Mouse (Mus musculus): ENCODE results near the gene Vps26b. TPM values are rescaled to one million over a fixed set of nuclear protein-coding genes. Genes with fewer than 3 reads are reported as not detected.

Gene Vps26b
- polyA plus RNA-seq, 1 experiment from 2014 or later, result 34.0 TPM

GRCm38 (mm10) chr9:26985668-26986277, 44.1 kb downstream of the Vps26b start:
- H3K9ac ChIP-seq, result no peak overlapping the region

GRCm38 (mm10) chr9:26985090-26985613, 44.7 kb downstream of the Vps26b start:
- ATAC-seq (replicated peaks; ENCODE audit: low FRiP score), result no peak
- Histone ChIP-seq H3K27ac (no peak overlapping the region), H3K27me3 (no peaks in the 10 kb centered on the region), H3K4me2 (no peak overlapping the region), H3K9ac (no peak overlapping the region), H3K9me3 (replicated peaks) (no peaks in the 10 kb centered on the region), H3K36me3 (peaks cover 69% of the 10 kb centered on the region), H3K4me3 (replicated peaks) (no peak overlapping the region), H3K4me1 (no peaks in the 10 kb centered on the region)
- 98% methylated on average over 2 of the region's 2 CpGs for WGBS

More at GRCm38 (mm10) chr9:26985668-26986277, 44.1 kb downstream of the Vps26b start:
- H3K9me3 ChIP-seq (replicated peaks), result no peaks in the 10 kb centered on the region
- H3K27ac ChIP-seq, result no peak overlapping the region
- 94% methylated on average over 6 of the region's 6 CpGs for WGBS
- no peak for ATAC-seq (replicated peaks; ENCODE audit: low FRiP score)
- H3K4me2 ChIP-seq, result no peak overlapping the region
- peaks cover 70% of the 10 kb centered on the region for H3K36me3 ChIP-seq
- no peaks in the 10 kb centered on the region for H3K27me3 ChIP-seq
- H3K4me1 ChIP-seq, result no peaks in the 10 kb centered on the region
- H3K4me3 ChIP-seq (replicated peaks), result no peak overlapping the region

GRCm38 (mm10) chr9:26978776-26979175, 51.1 kb downstream of the Vps26b start:
- peaks cover 70% of the 10 kb centered on the region for H3K36me3 ChIP-seq
- no peaks in the 10 kb centered on the region for H3K4me1 ChIP-seq
- 84% methylated on average over 3 of the region's 3 CpGs for WGBS
- no peaks in the 10 kb centered on the region for H3K9me3 ChIP-seq (replicated peaks)
- H3K27ac ChIP-seq, result no peak overlapping the region
- no peak for ATAC-seq (replicated peaks; ENCODE audit: low FRiP score)
- H3K9ac ChIP-seq, result no peak overlapping the region
- H3K4me3 ChIP-seq (replicated peaks), result no peak overlapping the region
- H3K27me3 ChIP-seq, result no peaks in the 10 kb centered on the region
- H3K4me2 ChIP-seq, result no peak overlapping the region

GRCm38 (mm10) chr9:26977754-26978153, 52.1 kb downstream of the Vps26b start:
- Histone ChIP-seq H3K27ac (no peak overlapping the region), H3K9ac (no peak overlapping the region), H3K27me3 (no peaks in the 10 kb centered on the region), H3K4me3 (replicated peaks) (no peak overlapping the region), H3K4me1 (no peaks in the 10 kb centered on the region), H3K36me3 (peaks cover 72% of the 10 kb centered on the region), H3K4me2 (no peak overlapping the region), H3K9me3 (replicated peaks) (no peaks in the 10 kb centered on the region)
- 87% methylated on average over 9 of the region's 9 CpGs for WGBS
- no peak for ATAC-seq (replicated peaks; ENCODE audit: low FRiP score)

Other genes with a start within 250 kb of the Vps26b start
- gene Glb1l2, start 223.6 kb downstream of the Vps26b start, polyA plus RNA-seq (2015; fragmentation: Nextera tagmentation; extraction: Ambion mirVana), result 33.2 and 34.0 TPM in 2 replicates
- gene Glb1l3, start 169.2 kb downstream of the Vps26b start, polyA plus RNA-seq (2015; fragmentation: Nextera tagmentation; extraction: Ambion mirVana), result not detected in 2 replicates
- gene Gm1110, start 107.0 kb downstream of the Vps26b start, polyA plus RNA-seq (2015; fragmentation: Nextera tagmentation; extraction: Ambion mirVana), result not detected in 2 replicates
- 49.6 and 53.7 TPM in 2 replicates for gene Acad8, start 30.5 kb downstream of the Vps26b start, polyA plus RNA-seq (2015; fragmentation: Nextera tagmentation; extraction: Ambion mirVana)
- gene Thyn1, start 30.4 kb downstream of the Vps26b start, polyA plus RNA-seq (2015; fragmentation: Nextera tagmentation; extraction: Ambion mirVana), result 156 and 162 TPM in 2 replicates
- gene Ncapd3, start 110 bp upstream of the Vps26b start, polyA plus RNA-seq (2015; fragmentation: Nextera tagmentation; extraction: Ambion mirVana), result 31.0 and 31.5 TPM in 2 replicates
- gene Jam3, start 125.4 kb upstream of the Vps26b start, polyA plus RNA-seq (2015; fragmentation: Nextera tagmentation; extraction: Ambion mirVana), result 82.3 and 83.1 TPM in 2 replicates

Data from kidney, embryonic 15.5 days (tissue).